Mouse (Mus musculus): Measurements from ENCODE around the gene Taar7e. TPM values are rescaled to one million over a fixed set of nuclear protein-coding genes. Genes with fewer than 3 reads are reported as not detected.

Gene Taar7e
- not detected in 2 replicates for polyA plus RNA-seq (2015; fragmentation: Nextera tagmentation; extraction: Ambion mirVana)

DNA sequence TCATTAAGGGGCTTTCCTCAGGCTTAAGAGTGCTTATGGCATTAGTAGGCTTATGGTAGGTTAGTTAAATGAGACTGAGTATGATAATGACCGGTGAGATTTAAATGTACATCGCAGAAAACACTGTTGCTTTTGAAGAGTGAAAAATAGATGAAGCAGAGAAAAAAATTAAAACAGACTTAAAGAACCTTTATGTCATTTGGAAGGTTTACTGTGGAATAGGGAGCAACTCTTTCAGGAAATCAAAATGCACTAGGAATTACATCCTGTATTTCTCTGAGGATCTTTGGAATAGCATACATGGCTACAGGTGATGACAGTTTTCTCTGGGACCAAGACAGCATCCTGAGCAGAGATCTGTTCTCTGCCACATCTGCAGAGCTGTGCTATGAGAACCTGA is at the start of gene Taar7e:
Gene Taar7e (plus strand): TSS at position 301 of the 400 bp plus-strand sequence.
- WGBS = 84% methylated on average over 2 of the region's 2 CpGs
- Histone ChIP-seq H3K36me3 (ENCODE audit: insufficient read depth, low read length) (no peaks in the 10 kb centered on the region), H3K4me2 (replicated peaks; ENCODE audit: low read depth, low read length) (no peak within 1 kb of the TSS), H3K4me1 (ENCODE audit: insufficient read depth, low read length) (no peaks in the 10 kb centered on the region), H3K27me3 (ENCODE audit: insufficient read depth, low read length) (no peaks in the 10 kb centered on the region), H3K9me3 (ENCODE audit: low read length) (no peaks in the 10 kb centered on the region), H3K4me3 (ENCODE audit: low read length) (no peak within 1 kb of the TSS), H3K9ac (replicated peaks; ENCODE audit: low read length) (no peak within 1 kb of the TSS), H3K27ac (ENCODE audit: low read length) (no peak within 1 kb of the TSS)
- ATAC-seq (ENCODE audit: low FRiP score, low TSS enrichment) = no peak

DNA sequence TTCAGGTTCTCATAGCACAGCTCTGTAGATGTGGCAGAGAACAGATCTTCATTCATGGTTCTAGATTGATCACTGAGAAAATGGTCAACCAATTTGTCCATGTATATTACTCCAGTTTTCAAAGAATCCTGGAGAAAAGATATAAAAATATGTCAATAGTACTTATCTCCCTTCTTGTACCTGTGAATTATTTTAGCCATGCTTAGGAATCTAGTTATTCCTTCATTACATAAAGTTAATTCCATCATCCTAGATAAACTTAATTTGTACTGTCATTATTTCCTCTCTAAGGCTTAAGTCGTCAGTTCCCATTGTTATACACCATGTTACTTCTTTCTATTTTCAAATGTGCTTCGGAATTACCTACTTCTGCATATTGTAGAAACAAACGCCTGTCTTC is 44.0 kb upstream of the Taar7e start, which contains the start of gene Taar7a:
Gene Taar7a (minus strand): TSS at position 101 of the 400 bp plus-strand sequence.
- no peaks in the 10 kb centered on the region for H3K36me3 ChIP-seq (ENCODE audit: insufficient read depth, low read length)
- H3K27ac ChIP-seq (ENCODE audit: low read length) = no peak within 1 kb of the TSS
- WGBS = 89% methylated on average over 3 of the region's 3 CpGs
- no peaks in the 10 kb centered on the region for H3K4me1 ChIP-seq (ENCODE audit: insufficient read depth, low read length)
- ATAC-seq (ENCODE audit: low FRiP score, low TSS enrichment) = no peak
- H3K4me2 ChIP-seq (replicated peaks; ENCODE audit: low read depth, low read length) = no peak within 1 kb of the TSS
- H3K9me3 ChIP-seq (ENCODE audit: low read length) = no peaks in the 10 kb centered on the region
- no peak within 1 kb of the TSS for H3K9ac ChIP-seq (replicated peaks; ENCODE audit: low read length)
- H3K4me3 ChIP-seq (ENCODE audit: low read length) = no peak within 1 kb of the TSS
- no peaks in the 10 kb centered on the region for H3K27me3 ChIP-seq (ENCODE audit: insufficient read depth, low read length)

DNA sequence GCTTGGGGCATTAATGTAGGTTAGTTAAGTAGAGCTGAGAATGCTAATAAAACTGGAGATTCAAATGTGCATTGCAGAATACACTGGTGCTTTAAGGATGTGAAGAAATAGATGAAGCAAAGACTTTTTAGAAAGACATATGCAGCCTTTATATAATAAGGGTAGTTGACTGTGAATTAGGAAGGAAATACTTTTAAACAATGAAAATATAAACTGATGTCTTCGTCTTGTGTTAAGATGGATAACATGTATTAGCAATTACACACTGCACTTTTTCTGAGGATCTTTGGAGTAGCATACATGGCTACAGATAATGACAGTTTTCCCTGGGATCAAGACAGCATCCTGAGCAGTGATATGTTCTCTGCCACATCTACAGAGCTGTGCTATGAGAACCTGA is 37.8 kb upstream of the Taar7e start, which contains the start of gene Taar7b:
Gene Taar7b (plus strand): TSS at position 301 of the 400 bp plus-strand sequence.
- no peak within 1 kb of the TSS for H3K4me3 ChIP-seq (ENCODE audit: low read length)
- H3K9ac ChIP-seq (replicated peaks; ENCODE audit: low read length) = no peak within 1 kb of the TSS
- no peaks in the 10 kb centered on the region for H3K27me3 ChIP-seq (ENCODE audit: insufficient read depth, low read length)
- no peak within 1 kb of the TSS for H3K4me2 ChIP-seq (replicated peaks; ENCODE audit: low read depth, low read length)
- no peaks in the 10 kb centered on the region for H3K4me1 ChIP-seq (ENCODE audit: insufficient read depth, low read length)
- H3K36me3 ChIP-seq (ENCODE audit: insufficient read depth, low read length) = no peaks in the 10 kb centered on the region
- 89% methylated on average over 1 of the region's 1 CpGs for WGBS
- ATAC-seq (ENCODE audit: low FRiP score, low TSS enrichment) = no peak
- H3K27ac ChIP-seq (ENCODE audit: low read length) = no peak within 1 kb of the TSS
- H3K9me3 ChIP-seq (ENCODE audit: low read length) = no peaks in the 10 kb centered on the region

DNA sequence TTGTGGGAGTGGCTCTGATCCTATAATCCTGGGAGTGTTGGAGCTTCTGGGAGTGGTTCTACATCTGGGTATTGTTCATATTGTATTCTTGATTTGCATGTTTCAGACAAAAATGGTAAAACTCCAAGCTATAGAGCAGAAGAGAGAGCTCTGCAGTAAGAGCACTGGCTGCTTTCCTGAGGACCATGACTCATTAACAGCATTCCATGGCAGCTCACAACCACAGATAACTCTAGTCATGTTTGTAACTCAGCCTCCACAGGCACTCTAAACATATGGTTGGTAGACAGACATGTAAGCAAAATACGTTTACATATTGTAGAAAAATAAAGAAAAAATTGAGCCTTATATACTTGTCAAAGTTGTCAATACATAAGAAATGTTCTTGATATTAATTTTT is 31.0 kb upstream of the Taar7e start:
- no peak overlapping the region for H3K27ac ChIP-seq (ENCODE audit: low read length)
- 72% methylated on average over 1 of the region's 1 CpGs for WGBS
- no peaks in the 10 kb centered on the region for H3K4me1 ChIP-seq (ENCODE audit: insufficient read depth, low read length)
- no peaks in the 10 kb centered on the region for H3K27me3 ChIP-seq (ENCODE audit: insufficient read depth, low read length)
- no peak overlapping the region for H3K9ac ChIP-seq (replicated peaks; ENCODE audit: low read length)
- no peaks in the 10 kb centered on the region for H3K9me3 ChIP-seq (ENCODE audit: low read length)
- no peak overlapping the region for H3K4me3 ChIP-seq (ENCODE audit: low read length)
- no peak overlapping the region for H3K4me2 ChIP-seq (replicated peaks; ENCODE audit: low read depth, low read length)
- ATAC-seq (ENCODE audit: low FRiP score, low TSS enrichment) = no peak
- no peaks in the 10 kb centered on the region for H3K36me3 ChIP-seq (ENCODE audit: insufficient read depth, low read length)

DNA sequence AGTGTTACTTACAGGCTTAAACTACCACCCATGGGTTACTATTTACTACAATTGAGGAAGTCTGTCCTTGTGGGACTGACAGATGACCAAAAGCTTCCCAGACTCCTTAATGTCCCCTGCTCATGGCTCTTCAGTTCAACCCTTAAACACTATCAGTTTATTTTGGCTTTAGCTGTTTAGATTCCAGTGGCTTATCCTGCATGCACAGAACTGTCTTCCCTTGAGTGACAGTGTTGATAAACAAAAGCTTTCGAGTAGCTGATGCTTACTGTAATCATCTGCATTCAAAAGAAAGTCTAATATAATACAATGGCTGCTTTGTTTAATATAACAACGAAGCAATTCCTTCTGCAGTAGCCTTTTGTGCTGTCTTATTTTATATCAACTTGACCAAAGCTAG is 30.4 kb upstream of the Taar7e start:
- Histone ChIP-seq H3K36me3 (ENCODE audit: insufficient read depth, low read length) (no peaks in the 10 kb centered on the region), H3K9ac (replicated peaks; ENCODE audit: low read length) (no peak overlapping the region), H3K9me3 (ENCODE audit: low read length) (no peaks in the 10 kb centered on the region), H3K4me3 (ENCODE audit: low read length) (no peak overlapping the region), H3K27ac (ENCODE audit: low read length) (no peak overlapping the region), H3K4me1 (ENCODE audit: insufficient read depth, low read length) (no peaks in the 10 kb centered on the region), H3K4me2 (replicated peaks; ENCODE audit: low read depth, low read length) (no peak overlapping the region), H3K27me3 (ENCODE audit: insufficient read depth, low read length) (no peaks in the 10 kb centered on the region)
- WGBS = 68% methylated on average over 2 of the region's 2 CpGs
- ATAC-seq (ENCODE audit: low FRiP score, low TSS enrichment) = no peak

- no peak for ATAC-seq (ENCODE audit: low FRiP score, low TSS enrichment)
- Histone ChIP-seq H3K4me3 (ENCODE audit: low read length) (no peak overlapping the region), H3K27ac (ENCODE audit: low read length) (no peak overlapping the region), H3K36me3 (ENCODE audit: insufficient read depth, low read length) (no peaks in the 10 kb centered on the region), H3K27me3 (ENCODE audit: insufficient read depth, low read length) (no peaks in the 10 kb centered on the region), H3K4me2 (replicated peaks; ENCODE audit: low read depth, low read length) (no peak overlapping the region), H3K9ac (replicated peaks; ENCODE audit: low read length) (no peak overlapping the region), H3K9me3 (ENCODE audit: low read length) (no peaks in the 10 kb centered on the region), H3K4me1 (ENCODE audit: insufficient read depth, low read length) (no peaks in the 10 kb centered on the region)
- 94% methylated on average over 1 of the region's 1 CpGs for WGBS
Observed at GRCm38 (mm10) chr10:24008143-24008542, 29.3 kb upstream of the Taar7e start.

DNA sequence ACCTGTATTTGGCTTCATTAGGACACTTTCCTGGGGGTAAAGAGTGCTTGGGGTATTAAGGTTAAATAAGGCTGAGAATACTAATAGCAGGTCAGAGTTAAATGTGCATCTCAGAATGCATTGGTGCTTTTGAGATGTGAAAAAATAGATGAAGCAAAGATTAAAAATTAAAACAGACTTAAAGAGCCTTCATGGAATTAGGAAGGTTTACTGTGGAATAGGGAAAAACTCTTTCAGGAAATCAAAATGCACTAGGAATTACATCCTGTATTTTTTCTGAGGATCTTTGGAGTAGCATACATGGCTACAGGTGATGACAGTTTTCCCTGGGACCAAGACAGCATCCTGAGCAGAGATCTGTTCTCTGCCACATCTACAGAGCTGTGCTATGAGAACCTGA is 10.5 kb upstream of the Taar7e start, which contains the start of gene Taar7d:
Gene Taar7d (plus strand): TSS at position 301 of the 400 bp plus-strand sequence.
- Histone ChIP-seq H3K36me3 (ENCODE audit: insufficient read depth, low read length) (no peaks in the 10 kb centered on the region), H3K27me3 (ENCODE audit: insufficient read depth, low read length) (no peaks in the 10 kb centered on the region), H3K4me2 (replicated peaks; ENCODE audit: low read depth, low read length) (no peak within 1 kb of the TSS), H3K4me3 (ENCODE audit: low read length) (no peak within 1 kb of the TSS), H3K27ac (ENCODE audit: low read length) (no peak within 1 kb of the TSS), H3K4me1 (ENCODE audit: insufficient read depth, low read length) (no peaks in the 10 kb centered on the region), H3K9ac (replicated peaks; ENCODE audit: low read length) (no peak within 1 kb of the TSS), H3K9me3 (ENCODE audit: low read length) (0 out of 2 replicates have a peak, but pooled peaks cover 2% of the 10 kb centered on the region)
- no peak for ATAC-seq (ENCODE audit: low FRiP score, low TSS enrichment)

- Histone ChIP-seq H3K9me3 (ENCODE audit: low read length) (0 out of 2 replicates have a peak, but pooled peaks cover 2% of the 10 kb centered on the region), H3K4me1 (ENCODE audit: insufficient read depth, low read length) (no peaks in the 10 kb centered on the region), H3K27ac (ENCODE audit: low read length) (no peak overlapping the region)
Observed at GRCm38 (mm10) chr10:24031347-24031746, 6.1 kb upstream of the Taar7e start.

GRCm38 (mm10) chr10:24040120-24040869 is 2.9 kb downstream of the Taar7e start:
- ATAC-seq (ENCODE audit: low FRiP score, low TSS enrichment) = no peak
- Histone ChIP-seq H3K4me1 (ENCODE audit: insufficient read depth, low read length) (no peaks in the 10 kb centered on the region), H3K27ac (ENCODE audit: low read length) (no peak overlapping the region), H3K27me3 (ENCODE audit: insufficient read depth, low read length) (no peaks in the 10 kb centered on the region), H3K4me3 (ENCODE audit: low read length) (no peak overlapping the region), H3K4me2 (replicated peaks; ENCODE audit: low read depth, low read length) (no peak overlapping the region), H3K36me3 (ENCODE audit: insufficient read depth, low read length) (no peaks in the 10 kb centered on the region), H3K9ac (replicated peaks; ENCODE audit: low read length) (no peak overlapping the region), H3K9me3 (ENCODE audit: low read length) (no peaks in the 10 kb centered on the region)
- 64% methylated on average over 2 of the region's 2 CpGs for WGBS

More at GRCm38 (mm10) chr10:24031347-24031746, 6.1 kb upstream of the Taar7e start:
- ATAC-seq (ENCODE audit: low FRiP score, low TSS enrichment) = no peak
- Histone ChIP-seq H3K36me3 (ENCODE audit: insufficient read depth, low read length) (no peaks in the 10 kb centered on the region), H3K4me2 (replicated peaks; ENCODE audit: low read depth, low read length) (no peak overlapping the region), H3K4me3 (ENCODE audit: low read length) (no peak overlapping the region), H3K27me3 (ENCODE audit: insufficient read depth, low read length) (no peaks in the 10 kb centered on the region), H3K9ac (replicated peaks; ENCODE audit: low read length) (no peak overlapping the region)

DNA sequence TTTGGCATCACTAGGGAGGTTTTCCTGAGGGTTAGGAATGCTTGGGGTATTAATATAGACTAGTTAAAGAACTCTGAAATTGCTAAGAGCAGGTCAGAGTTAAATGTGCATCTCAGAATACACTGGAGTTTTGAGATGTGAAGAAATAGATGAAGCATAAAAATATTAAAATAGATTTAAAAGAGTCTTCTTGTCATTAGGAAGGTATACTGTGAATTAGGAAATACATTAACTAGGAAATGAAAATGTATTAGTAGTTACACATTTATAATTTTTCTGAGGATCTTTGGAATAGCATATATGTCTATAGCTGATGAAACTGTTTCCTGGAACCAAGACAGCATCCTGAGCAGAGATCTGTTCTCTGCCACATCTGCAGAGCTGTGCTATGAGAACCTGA is 11.8 kb downstream of the Taar7e start, which contains the start of gene Taar7f:
Gene Taar7f (plus strand): TSS at position 301 of the 400 bp plus-strand sequence.
- no peak within 1 kb of the TSS for H3K9ac ChIP-seq (replicated peaks; ENCODE audit: low read length)
- ATAC-seq (ENCODE audit: low FRiP score, low TSS enrichment) = no peak
- no peaks in the 10 kb centered on the region for H3K36me3 ChIP-seq (ENCODE audit: insufficient read depth, low read length)
- H3K9me3 ChIP-seq (ENCODE audit: low read length) = no peaks in the 10 kb centered on the region
- no peak within 1 kb of the TSS for H3K27ac ChIP-seq (ENCODE audit: low read length)
- no peaks in the 10 kb centered on the region for H3K4me1 ChIP-seq (ENCODE audit: insufficient read depth, low read length)
- no peak within 1 kb of the TSS for H3K4me3 ChIP-seq (ENCODE audit: low read length)
- no peaks in the 10 kb centered on the region for H3K27me3 ChIP-seq (ENCODE audit: insufficient read depth, low read length)
- H3K4me2 ChIP-seq (replicated peaks; ENCODE audit: low read depth, low read length) = no peak within 1 kb of the TSS

Measured in kidney, embryonic 16.5 days (tissue).